Mouse (Mus musculus) embryonic facial prominence, embryonic 14.5 days (tissue): ENCODE results near the gene Eva1b. TPM values are rescaled to one million over a fixed set of nuclear protein-coding genes. Genes with fewer than 3 reads are reported as not detected.

Experiments used
- ATAC-seq: fragments of 200-750 bp; cut with Nextera tagmentation; 2 replicates; pipeline ENCODE4 v1.8.0; 2017; ENCODE audit warnings: low read depth, moderate number of reproducible peaks, moderate TSS enrichment
- DNase-seq: peaks from one replicate; pipeline ENCODE4 v3.0.0-alpha.2; 2015; ENCODE audit warnings: low spot score
- H3K27ac ChIP-seq: fragments of 300-500 bp; sonication (generic); replicated peaks from 2 replicates; pipeline ENCODE4 v1.5.1; 2014; ENCODE audit warnings: low read depth, mild to moderate bottlenecking, low read length, moderate library complexity
- H3K27me3 ChIP-seq: fragments of 300-500 bp; sonication (generic); replicated peaks from 2 replicates; pipeline ENCODE4 v1.6.1; 2014; ENCODE audit warnings: low read length; ENCODE audit not compliant: control insufficient read depth, insufficient read depth
- H3K36me3 ChIP-seq: fragments of 300-500 bp; sonication (generic); 2 replicates; pipeline ENCODE4 v1.6.1; 2014; ENCODE audit warnings: low read length, mixed read lengths; ENCODE audit not compliant: control insufficient read depth, insufficient read depth
- H3K4me1 ChIP-seq: fragments of 300-500 bp; sonication (generic); 2 replicates; pipeline ENCODE4 v1.6.1; 2014; ENCODE audit warnings: antibody characterized with exemption, low read length; ENCODE audit not compliant: control insufficient read depth, insufficient read depth
- H3K4me2 ChIP-seq: fragments of 300-500 bp; sonication (generic); 2 replicates; pipeline ENCODE4 v1.6.1; 2014; ENCODE audit warnings: low read depth, mild to moderate bottlenecking, low read length, moderate library complexity, mixed read lengths
- H3K4me3 ChIP-seq: fragments of 300-500 bp; sonication (generic); 2 replicates; pipeline ENCODE4 v1.5.1; 2014; ENCODE audit warnings: low read depth, mild to moderate bottlenecking, low read length
- H3K9ac ChIP-seq: fragments of 300-500 bp; sonication (generic); 2 replicates; pipeline ENCODE4 v1.6.1; 2014; ENCODE audit warnings: low read depth, mild to moderate bottlenecking, low read length, moderate library complexity, mixed read lengths
- H3K9me3 ChIP-seq: fragments of 300-500 bp; sonication (generic); 2 replicates; pipeline ENCODE4 v1.6.1; 2016; ENCODE audit warnings: low read length; ENCODE audit not compliant: control insufficient read depth
- WGBS: fragments of 180-500 bp; shearing (Covaris S2); extraction: QIAGEN DNeasy Blood & Tissue Kit; methylation state at CpG from one replicate; pipeline ENCODE4 v1.1.7; 2014; 5-methylcytosine and 5-hydroxymethylcytosine counted together
- polyA plus RNA-seq: library from polyadenylated mRNA; unstranded; fragments of >200 nt; fragmentation: Nextera tagmentation; extraction: Ambion mirVana; gene quantifications from 2 replicates; pipeline ENCODE4 v1.2.1, GENCODE M21; 2014

Eva1b gene
- polyA plus RNA-seq, 1 experiment from 2014 or later = 78.9 TPM

GRCm38 (mm10) chr4:126131290-126132121 lies 16.0 kb upstream of the Eva1b start:
- Histone ChIP-seq H3K27me3 (no peaks in the 10 kb centered on the region), H3K4me3 (no peak overlapping the region), H3K36me3 (peaks cover 64% of the 10 kb centered on the region), H3K4me2 (no peak overlapping the region), H3K9me3 (no peaks in the 10 kb centered on the region), H3K4me1 (peaks cover 35% of the 10 kb centered on the region), H3K9ac (no peak overlapping the region), H3K27ac (peak overlapping the region; percentile 90)
- peak; percentile 47; the same call in 1 of the 2 replicates for ATAC-seq
- WGBS = 40% methylated on average over 10 of the region's 10 CpGs
- DNase-seq = peak; percentile 61

DNA sequence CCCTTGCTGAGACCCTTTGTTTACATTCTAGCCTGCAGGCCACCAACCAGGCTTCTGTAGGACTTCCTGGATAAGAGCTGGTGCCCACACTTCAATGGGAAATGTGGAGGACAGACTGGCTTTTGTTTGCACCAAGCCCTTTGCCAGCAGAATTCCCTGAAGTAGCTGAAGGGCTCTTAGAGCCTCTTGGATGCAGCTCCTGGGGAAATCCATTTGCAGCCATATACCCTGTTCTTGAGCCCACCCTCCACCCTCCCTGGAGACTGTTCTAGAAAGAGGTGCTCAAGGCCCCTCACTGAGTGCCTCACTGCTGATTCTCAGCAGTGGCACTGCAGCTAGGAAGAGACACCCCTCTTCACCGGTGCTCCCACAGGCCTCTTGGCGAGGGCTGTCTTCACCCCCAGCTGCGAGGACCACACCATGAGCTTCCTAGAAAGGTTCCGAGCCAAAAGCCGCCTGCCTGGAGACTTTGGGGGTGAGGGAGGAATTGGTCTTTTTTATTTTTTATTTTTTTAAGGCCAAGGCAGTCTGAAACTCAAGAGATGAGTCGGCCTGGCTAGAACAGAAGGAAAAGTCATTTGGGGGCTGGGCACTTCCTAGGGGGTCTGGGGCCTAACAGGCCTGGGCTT lies 14.8 kb upstream of the Eva1b start:
- H3K36me3 ChIP-seq = peaks cover 67% of the 10 kb centered on the region
- ATAC-seq = no peak

GRCm38 (mm10) chr4:126134236-126134635 lies 13.3 kb upstream of the Eva1b start:
- H3K27ac ChIP-seq = no peak overlapping the region

More for the DNA sequence above, 14.8 kb upstream of the Eva1b start:
- Histone ChIP-seq H3K9me3 (no peaks in the 10 kb centered on the region), H3K4me2 (no peak overlapping the region), H3K27me3 (no peaks in the 10 kb centered on the region), H3K4me1 (peaks cover 35% of the 10 kb centered on the region), H3K27ac (peak overlapping the region; percentile 90), H3K4me3 (no peak overlapping the region), H3K9ac (peak overlapping the region; percentile 3; the same call in 1 of the 2 replicates)
- 57% methylated on average over 6 of the region's 6 CpGs for WGBS
- no peak for DNase-seq

GRCm38 (mm10) chr4:126134639-126135038 lies 12.9 kb upstream of the Eva1b start:
- peaks cover 67% of the 10 kb centered on the region for H3K36me3 ChIP-seq
- H3K4me1 ChIP-seq = peaks cover 35% of the 10 kb centered on the region
- no peak overlapping the region for H3K27ac ChIP-seq
- DNase-seq = no peak
- WGBS = 90% methylated on average over 4 of the region's 4 CpGs
- H3K4me3 ChIP-seq = no peak overlapping the region
- H3K9ac ChIP-seq = no peak overlapping the region
- H3K9me3 ChIP-seq = no peaks in the 10 kb centered on the region
- H3K27me3 ChIP-seq = no peaks in the 10 kb centered on the region
- ATAC-seq = no peak
- no peak overlapping the region for H3K4me2 ChIP-seq

More at GRCm38 (mm10) chr4:126134236-126134635, 13.3 kb upstream of the Eva1b start:
- peaks cover 35% of the 10 kb centered on the region for H3K4me1 ChIP-seq
- no peaks in the 10 kb centered on the region for H3K27me3 ChIP-seq
- H3K9me3 ChIP-seq = no peaks in the 10 kb centered on the region
- peaks cover 67% of the 10 kb centered on the region for H3K36me3 ChIP-seq
- no peak overlapping the region for H3K4me3 ChIP-seq
- WGBS = 87% methylated on average over 4 of the region's 4 CpGs
- no peak overlapping the region for H3K9ac ChIP-seq
- DNase-seq = no peak
- H3K4me2 ChIP-seq = no peak overlapping the region
- ATAC-seq = no peak

GRCm38 (mm10) chr4:126137773-126138172 lies 9.8 kb upstream of the Eva1b start:
- Histone ChIP-seq H3K27ac (no peak overlapping the region), H3K9me3 (no peaks in the 10 kb centered on the region), H3K9ac (no peak overlapping the region), H3K4me3 (no peak overlapping the region), H3K4me1 (peaks cover 5% of the 10 kb centered on the region; the same call in 1 of the 2 replicates), H3K36me3 (peaks cover 61% of the 10 kb centered on the region), H3K27me3 (no peaks in the 10 kb centered on the region), H3K4me2 (no peak overlapping the region)
- DNase-seq (no peak), ATAC-seq (no peak)
- WGBS = 78% methylated on average over 4 of the region's 4 CpGs

DNA sequence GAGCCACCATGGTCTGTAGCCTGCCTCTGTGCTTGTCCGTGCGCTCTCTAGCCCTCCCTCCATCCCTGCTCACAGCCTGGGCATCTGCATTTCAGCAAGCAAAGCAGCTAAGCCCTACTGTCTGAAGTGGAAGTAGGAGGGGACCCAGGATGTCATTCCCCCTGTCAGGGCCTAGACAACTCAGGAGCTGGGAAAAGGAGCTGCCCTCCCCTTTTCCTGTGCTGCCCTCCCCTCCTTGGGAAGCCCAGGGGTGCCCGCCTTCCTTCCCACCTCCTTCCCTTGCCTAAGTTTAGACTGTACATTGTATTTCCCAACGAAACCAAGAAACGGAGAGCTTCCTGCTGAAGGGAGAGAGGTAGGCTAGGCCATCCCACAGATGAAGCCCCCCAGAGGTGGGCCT lies 6.5 kb upstream of the Eva1b start:
- H3K27ac ChIP-seq = no peak overlapping the region

GRCm38 (mm10) chr4:126145396-126145795 lies 2.1 kb upstream of the Eva1b start:
- no peaks in the 10 kb centered on the region for H3K9me3 ChIP-seq
- no peak overlapping the region for H3K9ac ChIP-seq
- no peak overlapping the region for H3K4me3 ChIP-seq
- peaks cover 19% of the 10 kb centered on the region for H3K4me1 ChIP-seq
- peaks cover 2% of the 10 kb centered on the region; the same call in 1 of the 2 replicates for H3K36me3 ChIP-seq
- DNase-seq = no peak
- ATAC-seq = no peak
- no peak overlapping the region for H3K4me2 ChIP-seq
- H3K27ac ChIP-seq = no peak overlapping the region
- H3K27me3 ChIP-seq = no peaks in the 10 kb centered on the region
- 37% methylated on average over 4 of the region's 4 CpGs for WGBS

More for the DNA sequence above, 6.5 kb upstream of the Eva1b start:
- H3K36me3 ChIP-seq = peaks cover 43% of the 10 kb centered on the region
- ATAC-seq (no peak), DNase-seq (no peak)
- no peak overlapping the region for H3K9ac ChIP-seq
- H3K4me1 ChIP-seq = no peaks in the 10 kb centered on the region
- no peaks in the 10 kb centered on the region for H3K9me3 ChIP-seq
- H3K27me3 ChIP-seq = no peaks in the 10 kb centered on the region
- H3K4me3 ChIP-seq = no peak overlapping the region
- 70% methylated on average over 5 of the region's 5 CpGs for WGBS
- no peak overlapping the region for H3K4me2 ChIP-seq

GRCm38 (mm10) chr4:126146974-126147532 lies 491 bp upstream of the Eva1b start:
- peak overlapping the region; percentile 74 for H3K9ac ChIP-seq
- ATAC-seq = no peak
- no peak for DNase-seq
- 27% methylated on average over 9 of the region's 9 CpGs for WGBS
- H3K4me2 ChIP-seq = peak overlapping the region; percentile 84
- H3K4me3 ChIP-seq = peak overlapping the region; percentile 68; the same call in 1 of the 2 replicates
- peak overlapping the region; percentile 89 for H3K27ac ChIP-seq
- H3K9me3 ChIP-seq = no peaks in the 10 kb centered on the region
- peaks cover 13% of the 10 kb centered on the region for H3K36me3 ChIP-seq
- peaks cover 31% of the 10 kb centered on the region for H3K4me1 ChIP-seq
- no peaks in the 10 kb centered on the region for H3K27me3 ChIP-seq
